Mouse (Mus musculus): Measurements from ENCODE around the gene Map4k3.

DNA sequence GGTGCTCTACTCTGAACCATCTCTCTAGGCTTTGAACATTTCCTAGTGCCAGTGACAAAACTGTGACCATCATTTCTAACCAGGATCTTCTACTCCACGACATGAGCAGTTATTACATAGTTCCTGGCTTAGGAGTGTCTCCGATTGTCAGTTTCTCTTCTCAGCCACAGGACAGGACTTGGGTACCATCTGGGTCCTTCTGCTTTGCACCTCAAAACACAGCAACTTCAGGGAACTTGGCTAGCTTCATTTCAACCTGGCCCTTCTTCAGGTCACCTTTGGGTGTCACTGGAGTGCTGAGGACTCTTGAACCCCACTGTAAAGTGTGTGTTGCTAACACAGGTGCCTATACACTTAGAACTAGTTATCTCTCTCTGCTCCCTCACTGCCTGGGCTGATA is 181.4 kb downstream of the Map4k3 start:
- no peak for TF ChIP-seq POLR2A (IDR thresholded peaks at IDR 0.05; ENCODE audit: extremely low read depth, insufficient read depth, low read length)
- TF ChIP-seq CTCF (IDR thresholded peaks at IDR 0.05; ENCODE audit: extremely low read depth, insufficient read depth, low read length), result no peak

Measured in cortical plate, adult 2 months (tissue).